Mouse (Mus musculus) CH12F3 (cell line): Measurements from ENCODE around the gene Sult3a2.
"Not testable (repeated sequence)": the region's sequence is repeated elsewhere in the genome, so short reads cannot be mapped to it uniquely, and the experiment has no call there.

Source experiments
- in situ Hi-C: fragments of 300-500 bp; cut with MboI; formaldehyde crosslinking; loops from 2 replicates; pipeline ENCODE4 v1.14.3; 2020; ENCODE audit warnings: low sequenced_read_pairs

Gene Sult3a2

DNA sequence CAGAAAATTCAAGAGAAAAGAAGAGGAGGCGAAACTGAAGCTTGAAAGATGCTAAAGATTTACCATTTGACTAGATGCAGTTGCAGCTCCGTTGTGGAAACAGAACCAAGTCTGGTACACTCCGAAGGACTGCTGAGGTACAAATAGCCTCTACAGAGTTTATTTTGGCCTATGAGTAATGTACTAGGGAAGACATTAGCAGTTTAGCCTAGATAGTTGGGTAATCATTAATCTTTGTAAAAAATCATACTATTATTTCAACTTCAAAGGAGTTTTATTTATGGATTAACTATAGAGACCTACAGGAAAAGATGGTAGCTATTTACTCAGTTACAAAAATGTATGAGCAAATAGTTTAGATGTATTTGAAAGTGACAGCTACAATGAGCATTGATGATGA is at the start of gene Sult3a2:
Gene Sult3a2 (minus strand): TSS at position 101 of the 400 bp plus-strand sequence.
- in situ Hi-C loops, result no loop called here

DNA sequence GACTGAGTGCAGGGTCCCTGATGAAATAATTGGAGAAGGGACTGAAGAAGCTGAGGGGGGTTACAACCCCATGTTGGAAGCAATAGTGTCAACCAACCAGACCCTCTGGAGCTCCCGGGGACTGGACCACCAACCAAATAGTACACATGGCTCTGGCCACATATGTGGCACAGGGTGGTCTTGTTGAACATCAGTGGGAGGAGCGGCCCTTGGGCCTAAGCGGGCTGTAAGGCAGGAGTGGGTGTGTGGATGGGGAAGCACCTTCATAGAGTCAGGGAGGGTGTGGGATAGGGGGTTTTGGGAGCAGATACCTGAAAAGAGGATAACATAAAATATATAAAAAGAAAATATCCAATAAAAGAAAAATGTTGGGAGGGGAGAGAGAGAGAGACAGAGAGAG is 34.4 kb upstream of the Sult3a2 start:
- in situ Hi-C loops, result no loop called here

DNA sequence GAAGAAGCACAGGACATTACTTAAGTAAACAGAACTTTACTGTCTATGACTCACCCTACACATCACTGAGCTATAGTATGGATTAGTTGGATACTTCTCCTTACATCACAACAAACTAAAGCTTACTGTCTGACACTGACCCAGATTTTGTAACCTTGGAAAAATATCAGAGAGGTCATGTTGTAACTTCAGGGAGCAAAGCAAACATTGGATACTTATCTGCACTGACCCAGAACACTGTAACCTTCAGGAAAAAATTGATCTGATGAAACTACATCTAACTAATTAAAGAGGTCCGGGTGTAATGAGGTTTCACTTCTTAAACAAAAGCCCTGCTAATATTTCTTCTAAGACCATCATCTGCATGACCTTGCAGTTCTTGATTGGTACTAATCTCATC is 30.4 kb upstream of the Sult3a2 start:
- in situ Hi-C loops, result no loop called here

DNA sequence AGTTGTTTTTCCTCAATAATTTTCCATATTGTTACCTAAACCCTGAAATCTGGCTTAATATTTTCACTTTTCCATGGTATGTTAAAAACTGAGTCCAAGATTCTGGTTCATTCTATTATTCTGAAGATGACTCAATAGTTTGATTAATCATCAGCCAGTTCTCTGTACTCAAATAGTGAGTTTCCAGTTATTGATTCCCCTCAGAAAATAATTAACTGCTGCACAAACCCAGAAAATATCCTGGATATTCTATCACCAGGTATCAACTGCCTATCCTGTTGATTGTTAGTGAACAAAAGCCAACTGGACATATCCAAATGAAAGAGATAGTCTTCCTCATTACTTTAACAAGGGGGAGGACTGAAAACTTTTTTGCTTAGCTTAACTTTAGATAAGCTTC is 27.8 kb upstream of the Sult3a2 start:
- in situ Hi-C loops, result no loop called here

DNA sequence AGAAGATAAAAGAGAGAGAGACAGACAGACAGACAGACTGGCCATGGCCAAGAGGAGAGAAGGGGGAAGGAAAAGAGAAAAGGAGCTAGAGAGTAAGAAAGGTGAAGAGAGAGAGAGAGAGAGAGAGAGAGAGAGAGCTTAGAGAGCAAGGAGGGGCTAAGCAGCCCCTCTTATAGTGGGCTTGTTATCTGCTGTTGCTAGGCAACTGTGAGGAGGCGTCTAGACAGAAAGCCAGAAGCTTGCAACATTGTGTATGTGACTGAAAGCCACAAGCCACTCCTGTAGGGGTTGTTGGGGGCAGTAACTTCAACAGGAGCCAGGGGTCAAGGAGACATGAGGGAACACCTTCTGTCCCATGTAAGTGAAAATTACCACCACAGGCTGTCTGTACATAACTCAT is 25.3 kb upstream of the Sult3a2 start:
- in situ Hi-C loops, result no loop called here

DNA sequence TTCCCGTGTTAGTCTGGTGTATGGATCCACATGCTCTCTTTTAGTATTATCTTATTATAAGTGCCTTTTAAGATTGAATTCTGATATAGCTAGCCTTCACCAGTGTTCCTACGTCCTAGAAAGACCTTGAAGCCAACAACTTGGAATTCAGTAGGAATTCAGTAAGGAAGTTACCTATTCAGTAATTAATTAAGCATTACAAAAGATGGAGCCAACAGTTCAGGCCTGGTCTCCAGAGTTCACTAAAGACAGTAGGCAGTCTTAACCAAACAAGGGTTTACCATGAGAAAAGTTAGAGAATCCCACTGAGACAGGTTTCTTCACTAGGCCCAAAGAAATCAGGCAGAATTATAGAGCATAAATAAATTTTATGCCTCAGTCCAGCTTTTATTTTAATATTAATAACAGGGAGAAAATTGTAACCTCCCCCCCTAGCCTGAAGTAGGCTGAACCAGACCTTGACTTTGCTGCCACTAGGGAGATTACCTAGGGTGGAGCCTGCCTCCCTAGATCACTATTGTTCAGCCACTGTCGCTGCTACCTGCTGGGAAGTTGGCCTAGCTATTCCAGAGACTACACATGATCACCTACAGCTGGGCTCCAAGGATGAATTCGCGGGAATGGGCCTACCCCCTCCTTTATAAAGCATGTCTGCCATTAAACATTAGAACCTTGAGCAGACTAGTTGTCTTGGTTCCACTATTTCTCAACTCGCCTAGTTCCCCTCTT is 10.9 kb upstream of the Sult3a2 start:
- in situ Hi-C loops, result not testable (repeated sequence)

DNA sequence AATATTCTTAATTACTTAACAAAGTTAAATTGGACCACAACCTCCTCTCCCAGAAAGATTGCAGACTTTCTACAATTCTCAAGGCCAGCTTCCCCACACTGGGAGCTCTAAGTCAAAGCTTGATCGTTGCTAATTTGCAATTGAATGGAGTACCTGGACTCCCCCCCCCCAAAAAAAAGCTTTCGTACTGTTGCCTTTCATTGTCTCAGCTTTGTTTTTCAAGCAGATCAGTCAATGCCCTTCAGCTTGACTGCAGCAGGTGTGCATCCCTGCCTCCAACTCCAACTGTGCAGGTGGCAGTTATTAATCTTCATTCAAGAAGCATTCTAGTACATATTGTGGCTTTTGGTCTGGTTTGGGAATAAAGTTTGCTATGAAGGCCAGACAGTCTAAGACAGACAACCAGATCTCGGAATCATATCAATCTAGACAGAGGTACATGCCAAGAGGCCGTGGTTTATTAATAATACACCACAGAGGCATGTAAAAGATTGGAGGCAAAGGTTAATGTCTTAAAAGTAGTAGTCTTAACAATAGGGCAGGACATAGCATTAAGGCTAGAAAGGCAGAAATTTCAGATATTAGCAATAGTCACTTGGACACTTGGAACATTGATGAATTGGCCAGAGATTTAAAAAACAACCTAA is 9.9 kb upstream of the Sult3a2 start:
- in situ Hi-C loops, result not testable (repeated sequence)

DNA sequence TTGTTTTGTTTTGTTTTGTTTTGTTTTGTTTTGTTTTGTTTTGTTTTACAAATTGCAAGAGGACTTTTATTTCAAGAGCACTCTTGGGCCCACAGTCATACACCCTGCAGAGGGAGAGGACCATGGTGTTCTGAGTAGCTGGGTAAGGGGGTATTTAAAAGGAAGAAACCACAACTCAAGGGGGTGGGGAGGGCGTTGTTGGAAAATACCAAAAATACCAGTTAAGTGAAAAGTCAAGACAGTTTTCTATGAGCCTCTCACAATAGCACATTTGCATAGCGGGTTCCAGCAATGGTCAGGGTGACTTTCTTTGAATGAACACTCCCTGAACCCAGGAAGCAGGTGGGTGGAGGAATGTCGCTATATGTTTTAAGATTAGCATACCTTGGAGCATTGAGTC is 5.7 kb upstream of the Sult3a2 start:
- in situ Hi-C loops, result not testable (repeated sequence)

DNA sequence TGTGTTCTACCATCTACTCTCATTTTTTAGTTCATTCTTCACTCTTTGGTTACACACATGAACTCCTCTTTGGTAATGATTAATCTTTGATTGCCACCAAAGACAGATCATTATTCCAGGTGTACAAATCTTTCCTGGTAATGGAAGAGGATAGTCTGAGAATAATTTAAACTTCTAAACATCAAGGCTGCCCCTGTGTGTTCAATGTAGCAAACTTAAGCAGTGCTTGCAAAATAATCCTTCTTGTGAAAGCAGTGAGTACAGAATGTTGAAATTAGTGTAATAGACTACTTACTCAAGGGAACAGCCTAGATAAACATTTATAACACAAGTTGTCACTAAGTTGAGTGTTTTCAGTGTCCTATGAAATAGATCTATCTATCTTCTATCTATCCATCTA is 1.0 kb upstream of the Sult3a2 start:
- in situ Hi-C loops, result no loop called here

DNA sequence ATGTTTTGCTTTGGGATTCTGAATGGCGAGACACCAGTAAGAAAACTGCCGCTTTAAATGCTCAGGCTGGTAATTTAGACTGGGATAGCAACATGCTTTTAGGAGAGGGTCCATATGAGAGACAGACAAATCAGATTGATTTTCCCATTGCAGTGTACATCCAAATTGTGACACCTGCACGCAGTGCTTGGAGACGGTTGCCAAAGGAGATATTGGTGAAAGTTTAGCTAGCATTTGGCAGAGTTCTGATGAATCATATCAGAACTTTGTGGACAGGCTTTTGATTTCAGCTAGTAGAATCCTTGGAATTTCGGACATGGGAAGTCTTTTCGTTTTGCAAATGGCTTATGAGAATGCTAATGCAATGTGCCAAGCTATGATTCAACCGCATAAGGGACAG is 51.3 kb downstream of the Sult3a2 start:
- in situ Hi-C loops, result not testable (repeated sequence)

DNA sequence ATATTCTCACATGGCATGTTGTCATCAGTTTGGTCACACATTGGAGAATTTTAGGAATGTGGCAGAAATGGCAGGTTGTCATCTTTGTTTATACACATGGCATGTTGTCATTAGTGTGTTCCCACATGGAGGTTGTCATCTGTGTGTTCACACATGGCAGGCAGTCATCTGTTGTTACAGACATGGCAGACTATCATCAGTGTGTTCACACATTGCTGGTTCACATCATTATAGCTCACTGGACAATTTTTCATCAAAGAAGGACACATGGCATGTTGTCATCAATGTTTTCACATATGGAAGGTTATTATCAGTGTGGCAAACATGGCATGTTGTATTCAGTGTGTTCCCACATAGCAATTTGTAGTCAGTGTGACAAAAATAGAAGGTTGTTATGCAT is 53.3 kb downstream of the Sult3a2 start:
- in situ Hi-C loops, result no loop called here

DNA sequence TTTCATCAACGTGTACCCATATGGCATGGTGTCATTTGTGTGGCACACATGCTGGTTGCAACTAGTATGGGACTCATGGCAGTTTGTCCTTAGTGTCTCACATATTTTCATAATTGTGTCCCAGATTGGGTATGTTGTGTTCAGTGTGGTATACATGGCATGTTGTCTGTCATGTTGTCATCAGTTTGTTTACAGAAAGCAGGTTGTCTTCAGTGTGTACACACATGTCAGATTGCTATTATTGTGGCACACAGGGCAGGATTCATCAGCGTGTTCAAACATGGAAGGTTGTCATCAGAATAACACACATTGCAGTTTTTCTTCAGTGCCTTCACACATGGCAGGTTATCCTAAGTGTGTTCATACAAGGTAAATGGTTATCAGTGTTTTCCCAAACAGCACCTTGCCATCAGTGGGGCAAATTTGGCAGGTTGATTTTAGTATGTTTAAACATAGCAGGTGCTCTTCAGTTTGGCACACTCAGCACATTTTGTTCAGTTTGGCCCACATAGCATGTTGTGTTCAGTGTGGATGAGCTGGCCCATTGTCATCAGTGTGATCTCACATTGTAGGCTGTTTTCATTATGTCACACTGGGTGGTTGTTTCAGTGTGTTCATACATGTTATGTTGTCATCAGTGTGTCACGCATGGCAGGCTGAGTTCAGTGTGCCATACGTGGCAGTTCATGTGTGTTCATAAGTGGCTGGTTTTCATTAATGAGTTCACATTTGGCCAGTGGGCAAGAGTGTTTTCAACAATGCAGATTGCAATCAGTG is 53.9 kb downstream of the Sult3a2 start:
- in situ Hi-C loops, result no loop called here

DNA sequence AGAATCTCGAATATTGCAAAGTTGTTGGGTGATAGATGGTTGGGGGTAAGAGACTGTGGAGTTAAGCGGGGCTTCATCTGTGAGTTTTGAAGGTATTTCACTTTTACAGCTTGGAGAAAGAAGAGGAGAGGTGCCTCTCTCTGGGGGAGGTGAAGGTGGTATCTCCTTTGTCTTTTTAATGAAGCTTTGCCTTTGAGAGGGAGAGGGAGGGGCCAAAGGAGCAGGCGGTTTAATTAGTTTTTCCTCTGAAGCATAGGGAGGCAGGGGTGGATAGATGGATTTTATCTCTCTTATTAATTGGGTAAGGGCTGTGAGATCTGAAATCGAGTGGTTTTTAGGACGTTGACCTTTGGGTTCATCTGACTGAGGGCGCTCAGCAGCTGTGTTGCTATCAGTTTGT is 62.7 kb downstream of the Sult3a2 start:
- in situ Hi-C loops, result no loop called here

DNA sequence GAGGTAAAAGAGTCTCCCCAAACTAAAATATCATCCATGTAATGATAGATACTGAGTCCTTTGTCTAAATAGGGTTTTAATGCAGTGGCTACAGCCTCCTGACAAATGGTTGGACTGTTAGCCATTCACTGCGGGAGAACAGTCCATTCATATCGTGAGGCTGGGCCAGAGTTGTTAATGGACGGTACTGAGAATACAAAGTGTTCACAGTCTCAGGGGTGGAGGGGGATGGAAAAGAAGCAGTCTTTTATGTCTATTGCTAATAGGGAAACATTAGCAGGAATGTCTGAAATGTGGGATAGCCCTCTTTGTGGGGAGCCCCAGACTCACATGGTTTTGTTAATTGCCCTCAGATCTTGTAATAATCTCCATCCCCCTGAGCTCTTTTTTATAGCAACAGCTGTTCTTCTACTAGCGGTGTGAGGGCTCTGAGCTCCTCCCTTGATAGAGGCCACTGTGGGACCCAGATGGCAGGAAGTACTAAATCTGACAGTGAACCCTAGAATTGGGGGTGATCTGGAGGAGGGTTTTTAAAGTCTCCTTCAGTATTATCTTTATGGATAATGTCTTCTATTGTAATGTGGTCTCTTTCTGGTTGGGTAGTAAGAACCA is 64.6 kb downstream of the Sult3a2 start:
- in situ Hi-C loops, result no loop called here
